Mouse (Mus musculus): Measurements from ENCODE around the gene H3f3a.
"Not testable (repeated sequence)": the region's sequence is repeated elsewhere in the genome, so short reads cannot be mapped to it uniquely, and the experiment has no call there.

Gene H3f3a

DNA sequence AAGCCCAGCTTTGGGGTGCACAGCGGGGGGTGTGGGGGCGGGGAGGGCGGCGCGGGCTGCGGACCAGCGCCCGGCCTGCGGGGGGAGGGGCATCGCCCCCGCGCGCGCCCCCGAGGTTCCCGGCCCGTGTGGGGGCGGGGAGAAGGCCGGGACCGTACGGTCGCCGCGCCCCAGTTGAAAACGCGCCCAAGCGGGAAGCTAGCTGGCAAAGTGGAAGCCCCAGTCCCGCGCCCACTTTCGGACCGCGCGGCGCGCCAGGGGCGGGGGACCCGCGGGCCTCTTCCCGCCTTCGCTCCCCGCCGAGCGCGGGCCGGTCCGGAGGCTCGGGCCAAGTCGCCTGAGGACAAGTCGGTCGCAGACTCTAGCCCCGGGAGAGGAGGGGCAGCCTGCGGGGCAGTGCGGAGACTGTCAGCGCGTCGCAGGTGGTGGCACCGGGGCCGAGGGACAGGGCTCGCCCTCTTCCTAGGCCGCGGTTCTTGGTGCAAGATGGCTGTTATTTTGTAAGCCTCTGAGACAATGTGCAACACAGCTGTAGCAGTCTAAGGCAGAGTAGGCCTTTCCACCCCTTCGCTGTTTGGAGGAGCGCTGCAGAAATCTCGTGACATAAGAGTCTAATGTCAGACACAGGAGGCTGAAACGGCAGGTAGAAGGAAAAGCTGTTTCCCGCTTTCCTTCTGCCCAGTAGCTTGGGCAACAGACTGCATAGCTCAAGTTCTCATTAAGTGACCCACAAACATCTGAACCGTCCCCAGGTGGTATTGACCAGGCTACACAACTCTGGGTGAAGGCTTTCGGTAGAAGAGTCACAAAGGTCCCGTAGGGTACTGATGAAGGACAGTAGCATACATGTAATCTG is at the start of gene H3f3a:
Gene H3f3a, minus strand, starts transcription at position 59 of the 856 bp plus-strand sequence.
- peak; percentile 42 for DNase-seq (ENCODE audit: low spot score)

DNA sequence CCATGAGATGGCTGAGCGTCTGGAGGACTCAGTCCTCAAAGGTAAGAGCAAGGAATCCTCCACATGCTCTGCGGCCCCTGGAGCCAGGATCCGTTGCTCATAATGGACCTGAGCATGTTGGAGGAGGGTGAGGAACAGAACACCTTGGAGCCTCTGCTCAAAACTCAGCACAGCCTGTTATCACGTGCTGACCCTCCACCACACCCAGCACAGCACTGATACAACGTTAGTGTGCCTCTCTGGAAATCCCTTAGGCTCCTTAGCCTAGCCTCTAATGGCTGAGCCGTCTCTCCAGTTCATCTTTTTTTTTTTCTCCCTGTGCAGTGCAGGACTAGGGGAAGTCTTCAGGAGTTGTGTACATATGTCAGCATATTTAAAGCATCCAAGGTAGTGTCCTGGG is 46.3 kb upstream of the H3f3a start:
- no peak for DNase-seq (ENCODE audit: low spot score)

DNA sequence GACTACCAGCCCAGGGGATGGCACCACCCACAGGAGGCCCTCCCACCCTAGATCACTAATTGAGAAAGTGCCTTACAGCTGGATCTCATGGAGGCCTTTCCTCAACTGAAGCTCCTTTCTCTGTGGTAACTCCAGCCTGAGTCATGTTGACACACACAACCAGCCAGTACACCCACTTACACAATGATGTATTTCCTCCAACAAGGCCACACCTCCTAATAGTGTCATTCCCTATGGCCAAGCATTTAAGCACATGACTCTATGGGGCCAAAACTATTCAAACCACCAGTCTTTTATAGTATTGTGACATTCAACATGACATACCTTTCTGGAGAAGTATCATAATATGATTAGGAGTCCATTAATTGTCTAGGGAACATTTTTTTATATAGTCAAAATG is 45.0 kb upstream of the H3f3a start:
- DNase-seq (ENCODE audit: low spot score): no peak

DNA sequence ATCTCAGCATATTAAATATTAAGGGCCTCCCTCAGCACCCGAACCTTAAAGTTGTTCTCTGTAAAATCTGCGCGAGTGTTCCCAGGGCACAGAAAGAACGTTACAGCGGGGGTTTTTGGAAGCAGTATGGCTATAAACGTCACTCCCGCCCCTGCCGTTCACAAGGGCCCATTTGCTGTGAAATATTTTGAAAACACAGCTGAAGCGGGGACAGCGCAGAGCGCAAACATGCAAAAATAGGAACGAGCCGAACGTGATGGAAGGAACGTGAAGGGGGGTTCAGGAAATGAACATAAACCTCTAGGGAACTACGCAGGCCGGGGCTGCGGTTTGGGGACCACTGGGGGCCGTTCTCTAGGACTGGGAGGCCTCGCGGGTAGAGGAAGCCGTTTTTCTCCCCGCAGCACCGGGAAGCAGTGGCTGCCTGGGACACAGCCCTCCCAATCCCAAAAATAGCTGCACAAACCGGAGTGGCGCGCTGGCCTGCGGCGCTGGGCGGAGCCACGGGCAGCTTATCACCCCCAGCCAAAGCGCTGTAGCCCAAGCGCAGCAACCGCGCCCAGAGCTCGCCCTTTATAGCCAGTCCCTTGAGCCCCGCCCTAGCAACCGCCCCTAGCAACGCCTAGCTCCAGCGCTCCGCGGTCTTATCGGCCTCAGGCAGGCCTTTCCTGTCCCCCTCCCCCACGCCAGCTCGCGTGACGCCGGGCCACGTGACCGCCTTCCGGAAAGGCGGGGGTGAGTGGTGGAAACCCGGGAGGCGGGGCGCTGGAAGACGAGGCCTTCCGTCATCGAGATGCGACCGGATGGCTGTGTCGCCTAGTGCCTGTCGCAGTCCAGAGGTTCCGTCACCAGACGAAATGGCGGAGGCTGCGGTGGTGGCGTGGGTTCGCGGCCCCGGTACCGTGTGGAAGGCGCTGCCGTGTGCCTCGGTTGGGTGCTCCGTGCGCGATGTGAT is 36.9 kb upstream of the H3f3a start, which contains the start of gene Sde2:
Gene Sde2, plus strand, starts transcription at position 812 of the 955 bp plus-strand sequence.
- DNase-seq (ENCODE audit: low spot score): peak; percentile 100

DNA sequence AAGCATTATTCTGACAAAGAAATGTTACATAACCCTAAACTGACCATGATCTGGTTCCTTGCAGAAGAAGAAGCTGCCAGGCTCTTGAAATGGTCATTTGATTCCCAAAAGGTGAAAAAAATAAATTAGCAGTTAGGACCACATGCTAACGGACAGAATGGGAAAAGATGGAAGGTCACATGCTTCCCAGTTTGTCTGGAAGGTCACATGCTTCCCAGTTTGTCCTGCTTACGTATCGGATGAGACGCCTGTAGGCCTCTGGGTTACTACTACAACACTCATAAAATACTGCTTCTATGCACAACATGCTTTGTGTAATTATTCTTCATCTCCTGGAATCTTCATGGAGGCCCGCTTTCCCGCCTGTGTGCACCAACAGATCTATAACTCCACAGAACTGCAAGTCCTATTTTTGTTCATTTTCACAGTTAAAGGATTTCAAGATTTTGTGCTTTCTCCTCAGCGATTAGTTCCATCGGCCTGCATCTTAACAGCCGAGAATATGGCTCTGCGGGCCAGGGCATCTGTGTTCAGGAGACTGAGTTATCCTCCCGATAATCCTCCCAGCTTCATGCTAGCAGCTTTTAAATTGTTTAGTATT is 36.1 kb upstream of the H3f3a start:
- DNase-seq (ENCODE audit: low spot score): no peak

DNA sequence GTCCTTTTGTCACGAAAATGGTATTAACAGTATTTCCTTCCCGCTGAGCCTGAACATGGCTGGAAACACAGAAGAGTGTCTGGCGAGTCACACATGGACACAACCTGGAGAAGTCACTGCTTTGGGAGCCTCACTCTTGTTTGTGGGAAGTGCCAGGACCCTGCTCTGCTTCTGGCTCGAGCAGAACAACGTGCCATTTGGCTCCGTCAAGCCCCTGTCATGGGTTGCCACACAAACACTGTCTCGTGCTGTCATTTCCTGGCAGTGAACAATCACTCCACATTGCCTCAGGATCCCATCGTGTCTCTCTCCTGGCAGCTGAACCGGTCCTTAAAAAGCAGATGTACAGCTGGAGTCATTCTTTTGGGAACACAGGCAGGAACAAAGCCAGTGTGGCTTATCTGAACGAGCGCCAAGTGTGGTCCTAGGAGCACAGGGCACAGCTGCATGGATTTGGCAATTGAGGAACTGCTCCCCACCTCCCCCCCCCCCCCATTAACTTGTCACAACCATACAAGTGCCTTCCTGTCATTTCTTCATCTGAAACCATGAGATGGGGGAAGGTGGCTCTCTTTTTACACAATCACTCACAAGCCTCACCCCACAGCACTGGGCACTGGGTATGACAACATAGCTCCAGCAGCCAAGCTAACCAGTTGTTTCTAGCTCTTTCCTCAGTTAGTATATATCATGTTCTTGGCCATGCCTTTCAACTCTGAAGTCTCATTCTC is 34.9 kb upstream of the H3f3a start:
- DNase-seq (ENCODE audit: low spot score): no peak

DNA sequence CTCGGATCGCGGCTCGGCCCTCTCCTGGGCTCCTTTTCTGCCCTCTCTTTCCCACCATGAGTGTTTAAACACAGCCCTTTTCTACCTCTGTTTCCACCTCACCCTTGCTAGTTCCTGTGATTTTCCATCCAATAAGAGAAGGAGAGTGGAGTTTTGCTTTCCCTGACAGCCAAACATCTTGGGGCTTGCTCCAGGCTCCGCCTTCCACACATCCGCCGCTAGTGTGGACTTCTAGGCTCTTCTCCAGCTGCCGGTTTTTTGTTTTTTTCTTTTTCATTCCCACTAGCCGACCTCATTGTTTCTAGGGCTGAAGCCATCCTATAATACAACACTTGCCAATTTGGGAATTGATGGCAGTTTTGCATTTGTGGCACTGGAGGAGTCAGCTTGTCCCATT is 34.4 kb upstream of the H3f3a start:
- DNase-seq (ENCODE audit: low spot score): no peak

DNA sequence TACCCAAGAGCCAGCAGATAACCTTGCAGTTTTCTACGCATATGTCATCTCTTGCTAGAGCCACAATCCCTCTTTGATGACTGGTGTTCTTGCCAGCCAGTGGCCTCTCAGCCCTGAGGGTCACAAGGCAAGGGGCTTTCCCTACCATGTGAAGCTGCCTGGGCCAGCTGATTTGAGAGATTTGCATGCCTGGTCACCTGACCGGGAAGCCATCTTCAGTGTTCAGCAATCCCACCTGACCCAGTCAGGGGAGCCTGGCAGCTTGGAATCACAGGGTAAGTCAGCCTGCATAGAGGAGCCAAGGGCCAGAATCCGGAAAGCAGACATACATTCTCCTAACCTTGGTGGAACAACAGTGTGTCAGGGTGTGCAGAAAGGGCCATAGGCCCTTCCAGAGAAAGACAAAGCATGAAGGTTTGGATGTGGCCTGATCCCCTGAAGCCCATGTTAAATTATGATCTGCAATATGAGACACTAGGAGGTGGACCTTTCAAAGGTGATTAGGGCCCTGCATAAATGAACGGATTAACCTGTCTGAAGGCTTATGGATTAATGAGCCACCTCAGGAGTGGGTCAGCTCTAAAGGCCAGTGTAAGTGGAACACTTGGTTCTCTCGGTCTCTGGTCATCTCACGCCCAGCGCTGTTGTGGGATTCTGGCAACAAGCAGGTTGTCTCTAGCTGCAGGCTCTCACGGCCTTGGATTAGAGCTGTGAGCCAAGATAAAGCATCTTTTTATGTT is 28.0 kb upstream of the H3f3a start:
- DNase-seq (ENCODE audit: low spot score): no peak

DNA sequence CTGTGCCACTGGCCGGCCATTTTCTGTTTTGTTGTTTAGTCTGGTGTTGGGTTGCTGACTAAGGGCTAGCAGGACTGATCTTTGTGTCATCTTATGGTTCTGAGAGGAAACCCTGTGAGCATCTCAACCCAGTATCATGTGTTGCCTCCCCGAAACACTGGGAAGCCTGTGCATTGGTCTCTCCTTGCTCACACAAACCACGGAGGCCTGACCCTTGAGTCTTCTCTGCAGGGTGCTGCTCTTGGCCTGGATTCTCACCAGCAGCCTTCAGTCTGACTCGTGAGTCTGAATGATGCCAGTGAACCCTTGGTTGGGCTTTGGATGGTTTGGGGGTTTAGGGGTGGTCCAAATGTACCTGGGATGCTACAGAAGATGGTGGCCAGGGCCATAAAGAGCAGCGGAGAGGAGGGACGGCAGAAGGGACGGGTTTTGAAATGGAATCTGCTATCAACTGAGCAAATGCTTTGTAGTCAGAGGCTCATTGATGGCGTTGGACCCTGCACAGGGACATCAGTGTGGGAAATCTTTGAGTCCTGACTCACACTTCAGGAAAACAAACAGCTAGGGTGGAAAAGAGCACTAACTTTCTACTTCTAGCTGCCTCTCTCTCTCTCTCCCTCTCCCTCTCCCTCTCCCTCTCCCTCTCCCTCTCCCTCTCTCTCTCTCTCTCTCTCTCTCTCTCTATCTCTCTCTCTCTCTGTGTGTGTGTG is 25.6 kb upstream of the H3f3a start:
- DNase-seq (ENCODE audit: low spot score): no peak

DNA sequence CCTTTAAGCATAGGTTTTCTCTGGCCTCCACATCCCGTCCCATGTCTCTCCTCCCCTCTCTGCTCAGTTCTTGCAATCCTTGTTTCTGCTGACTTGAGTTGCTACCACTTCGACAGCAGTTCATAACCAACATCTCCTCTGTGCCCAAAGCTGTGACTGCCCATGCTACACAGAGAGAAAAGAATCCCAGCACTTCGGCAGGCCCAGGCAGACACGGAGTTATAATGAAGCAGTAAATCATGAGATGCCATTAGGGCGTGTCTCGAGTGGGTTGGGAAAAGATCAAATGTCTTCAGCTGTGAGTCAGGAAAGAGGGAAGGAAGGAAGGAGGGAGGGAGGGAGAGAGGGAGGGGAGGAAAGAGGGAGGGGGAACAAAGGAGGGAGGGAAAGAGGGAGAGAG is 24.3 kb upstream of the H3f3a start:
- no peak for DNase-seq (ENCODE audit: low spot score)

DNA sequence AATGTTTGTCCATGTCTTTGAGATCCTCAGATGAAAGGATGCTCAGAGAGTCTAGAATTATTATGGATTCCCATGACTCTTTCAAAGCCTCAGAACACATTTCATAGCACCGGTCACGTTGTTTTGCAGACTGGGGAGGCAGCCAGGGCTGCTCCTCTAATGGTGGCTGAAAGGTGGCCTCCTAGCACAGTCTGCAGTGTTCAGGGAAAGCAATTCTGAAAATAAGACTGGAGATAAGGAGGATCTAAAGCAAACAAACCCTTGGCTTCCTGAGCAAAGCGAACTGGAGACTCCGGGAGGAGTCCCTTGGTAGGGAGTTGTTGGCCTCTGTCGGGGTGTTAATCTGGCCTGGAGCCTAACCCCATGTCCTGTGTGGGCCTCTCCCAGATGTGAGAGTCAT is 23.4 kb upstream of the H3f3a start:
- DNase-seq (ENCODE audit: low spot score): no peak

DNA sequence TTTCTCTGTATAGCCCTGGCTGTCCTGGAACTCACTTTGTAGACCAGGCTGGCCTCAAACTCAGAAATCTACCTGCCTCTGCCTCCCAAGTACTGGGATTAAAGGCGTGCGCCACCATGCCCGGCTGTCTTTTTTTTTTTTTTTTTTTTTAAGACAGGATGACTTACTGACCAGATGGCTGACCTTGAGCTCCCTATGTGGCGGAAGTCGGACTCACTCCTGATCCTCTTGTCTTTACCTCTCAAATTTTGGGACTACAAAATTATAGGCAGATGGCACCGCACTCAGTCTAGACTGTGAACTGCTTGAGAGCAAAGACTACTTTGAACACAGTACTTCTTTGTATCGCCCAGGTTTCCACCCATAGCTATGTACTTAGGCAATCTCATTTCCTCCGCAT is 22.7 kb upstream of the H3f3a start:
- DNase-seq (ENCODE audit: low spot score): not testable (repeated sequence)

DNA sequence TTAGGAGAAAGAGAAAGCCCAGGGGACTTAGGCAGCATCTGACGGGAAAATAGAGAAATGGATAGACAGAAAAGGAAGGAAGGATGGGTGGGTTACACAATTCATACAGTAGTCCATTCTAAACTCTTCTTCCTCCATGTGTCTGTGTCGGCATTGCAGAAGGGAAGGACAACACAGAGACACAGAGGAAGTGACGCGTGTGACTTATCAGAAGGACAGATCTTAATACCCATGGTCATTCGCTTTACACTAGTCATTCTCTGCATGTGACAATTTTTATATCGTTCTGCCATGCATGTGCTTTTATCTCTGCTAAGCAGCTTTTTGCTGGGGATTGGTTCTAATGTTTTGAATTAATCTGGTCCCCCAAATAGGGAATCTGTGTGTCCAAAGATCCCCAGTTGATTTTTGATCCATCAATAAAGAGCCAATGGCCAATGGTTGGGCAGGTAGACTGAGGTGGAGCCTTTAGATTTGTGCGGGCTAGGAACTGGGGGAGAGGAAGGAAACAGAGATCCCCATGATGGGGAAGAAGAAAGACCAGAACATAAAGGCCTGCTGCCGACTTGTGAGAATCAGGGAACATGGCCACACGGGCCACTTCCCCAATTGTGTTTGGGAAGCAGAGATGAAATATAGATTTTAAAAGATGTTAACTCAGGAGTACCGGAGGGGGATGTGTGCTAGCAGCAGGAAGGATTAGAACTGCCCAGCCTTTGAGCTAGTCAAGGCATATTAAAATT is 21.7 kb upstream of the H3f3a start:
- DNase-seq (ENCODE audit: low spot score): no peak

DNA sequence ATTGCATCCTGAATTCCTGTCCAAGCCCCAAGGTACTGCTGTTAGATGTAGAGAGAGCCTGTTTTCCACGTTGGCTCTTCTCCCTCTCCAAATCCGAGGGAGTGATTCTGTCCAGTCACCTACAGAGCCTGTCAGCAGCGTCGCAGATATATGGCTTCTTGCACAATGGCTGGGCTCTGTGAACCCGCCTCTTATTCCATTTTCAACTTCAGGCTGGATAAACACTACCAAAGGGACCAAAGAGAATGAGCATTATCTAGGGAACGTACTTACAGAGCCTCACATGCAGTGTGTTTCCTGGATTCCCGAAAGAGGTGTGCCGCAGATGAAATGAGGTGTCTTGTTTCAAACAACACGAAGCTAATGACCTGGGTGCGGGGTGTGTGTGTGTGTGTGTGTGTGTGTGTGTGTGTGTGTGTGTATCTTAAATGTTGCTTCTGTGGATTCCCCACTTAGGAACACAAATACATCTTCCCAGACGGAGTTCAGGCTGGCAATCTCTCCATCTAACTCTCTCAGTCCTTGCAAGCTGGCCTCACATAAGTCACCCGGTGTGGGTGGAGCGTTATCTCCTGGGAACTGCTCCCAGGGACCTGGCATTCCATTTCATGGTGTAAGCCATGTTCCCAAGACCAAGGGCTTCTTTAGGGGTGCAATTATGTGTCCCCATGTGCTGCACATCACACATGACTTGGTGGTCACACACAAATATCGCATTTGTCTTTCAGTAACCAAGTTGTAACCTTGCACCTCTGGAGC is 17.0 kb upstream of the H3f3a start:
- DNase-seq (ENCODE audit: low spot score): no peak

DNA sequence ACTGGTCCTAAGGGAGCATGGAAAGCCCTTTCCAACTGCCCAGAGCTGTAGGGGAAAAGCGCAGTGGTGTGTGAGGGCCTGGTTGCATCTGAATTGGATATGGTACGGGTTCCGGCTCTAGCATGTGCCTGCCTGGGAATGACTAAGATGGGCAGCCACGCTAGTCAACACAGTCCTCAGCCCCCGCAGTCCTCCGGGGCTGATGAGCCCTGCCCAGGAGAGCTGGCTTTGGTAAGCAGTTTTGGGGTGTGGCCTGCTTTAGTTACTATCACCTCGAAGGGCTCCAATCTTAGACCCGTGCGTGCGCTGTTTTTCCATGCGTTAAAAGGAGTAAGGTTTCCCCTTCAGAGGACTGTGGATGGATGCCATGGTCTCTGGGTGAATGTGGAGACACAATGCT is 16.4 kb upstream of the H3f3a start:
- no peak for DNase-seq (ENCODE audit: low spot score)

DNA sequence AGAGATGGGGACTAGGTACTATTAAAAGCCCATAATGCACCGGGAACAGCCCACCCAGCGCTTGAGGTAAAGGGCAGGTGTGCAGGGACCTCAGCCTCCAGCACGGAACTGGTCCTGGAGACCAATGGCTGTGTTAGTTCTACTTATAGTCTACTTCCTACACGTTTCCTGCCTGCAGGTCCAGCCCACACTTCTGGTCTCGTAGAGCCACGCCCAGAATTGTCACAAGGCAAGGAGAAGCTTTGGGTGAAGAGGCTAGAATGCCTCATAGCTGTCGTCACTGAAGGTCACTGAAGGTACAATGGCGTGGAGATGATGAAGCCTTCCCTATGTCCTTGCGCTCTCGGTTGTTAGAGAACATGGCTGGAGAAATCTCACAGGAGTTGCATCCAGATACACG is 16.0 kb upstream of the H3f3a start:
- no peak for DNase-seq (ENCODE audit: low spot score)

DNA sequence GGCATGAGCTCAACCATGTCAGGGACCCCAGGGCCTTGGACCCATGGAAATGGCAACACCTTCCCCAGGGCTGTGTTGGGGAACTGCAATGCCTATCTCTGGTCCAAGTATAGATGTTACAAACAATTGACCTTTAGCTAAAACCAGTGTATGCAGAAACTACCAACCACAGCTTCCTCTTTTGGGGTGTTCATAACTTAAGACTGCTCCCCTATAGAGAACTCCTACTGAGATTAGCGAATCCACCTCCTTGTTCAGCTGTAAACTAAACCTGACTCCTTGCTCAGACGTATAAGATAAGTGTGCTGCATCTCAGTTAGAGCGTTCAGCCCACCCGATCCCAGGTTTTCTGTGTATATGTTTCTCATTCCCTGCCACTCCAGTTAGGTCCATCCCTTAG is 12.9 kb upstream of the H3f3a start:
- no peak for DNase-seq (ENCODE audit: low spot score)

DNA sequence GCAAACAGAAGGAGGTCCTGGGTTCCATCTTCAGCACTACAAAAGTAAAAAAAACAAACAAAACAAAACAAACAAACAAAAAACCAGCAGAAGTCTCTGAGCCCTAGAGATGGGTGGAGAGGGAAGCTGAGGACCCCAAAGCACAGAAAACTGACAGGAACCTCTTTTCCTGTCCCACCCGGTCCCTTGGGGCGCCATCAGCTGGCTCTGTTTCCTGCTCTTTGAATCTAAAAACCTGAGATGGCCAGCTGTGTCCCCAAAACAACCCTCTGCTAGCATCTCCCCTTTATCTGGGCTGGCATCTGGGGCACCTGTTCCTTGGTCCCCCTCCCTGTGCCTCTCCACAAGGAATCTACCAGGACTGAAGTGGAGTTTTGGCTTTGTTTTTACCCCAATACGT is 11.0 kb upstream of the H3f3a start:
- DNase-seq (ENCODE audit: low spot score): no peak

DNA sequence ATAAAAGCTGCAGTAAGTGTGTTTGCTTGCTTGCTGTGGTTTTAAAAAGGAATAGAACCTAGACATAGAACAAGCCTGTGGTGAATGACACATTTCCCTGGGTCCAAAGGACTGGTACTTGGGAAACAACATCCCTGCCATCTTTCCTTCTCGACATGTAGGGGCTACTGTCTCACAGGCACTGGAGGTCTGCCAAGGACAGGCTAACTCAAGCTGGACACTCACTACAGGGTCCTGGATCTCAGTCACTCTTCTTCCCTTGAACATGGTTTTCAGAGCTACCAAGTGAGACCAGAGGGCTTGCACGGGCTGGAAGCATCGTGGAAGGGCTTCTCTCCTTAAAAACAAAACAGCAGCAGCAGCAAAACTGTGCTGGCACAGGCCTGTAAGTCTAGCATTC is 10.0 kb upstream of the H3f3a start:
- DNase-seq (ENCODE audit: low spot score): no peak
